Mouse (Mus musculus) stomach, postnatal 0 days (tissue): ENCODE data around the gene Ngp. TPM values are rescaled to one million over a fixed set of nuclear protein-coding genes. Genes with fewer than 3 reads are reported as not detected.

ENCODE experiments used
- ATAC-seq: fragments of 200-750 bp; cut with Nextera tagmentation; 2 replicates; pipeline ENCODE4 v1.8.0; 2017; ENCODE audit not compliant: low FRiP score, low TSS enrichment
- DNase-seq: peaks from one replicate; pipeline ENCODE4 v3.0.0-alpha.2; 2016; ENCODE audit warnings: low spot score
- H3K27ac ChIP-seq: fragments of 300-500 bp; sonication (generic); replicated peaks from 2 replicates; pipeline ENCODE4 v1.5.1; 2014; ENCODE audit warnings: mild to moderate bottlenecking, control low read depth
- H3K27me3 ChIP-seq: fragments of 300-500 bp; sonication (generic); 2 replicates; pipeline ENCODE4 v1.6.1; 2014; ENCODE audit warnings: low read length; ENCODE audit not compliant: control insufficient read depth, insufficient read depth
- H3K36me3 ChIP-seq: fragments of 300-500 bp; sonication (generic); 2 replicates; pipeline ENCODE4 v1.6.1; 2014; ENCODE audit warnings: low read length, mixed read lengths; ENCODE audit not compliant: control insufficient read depth, insufficient read depth
- H3K4me1 ChIP-seq: fragments of 300-500 bp; sonication (generic); replicated peaks from 2 replicates; pipeline ENCODE4 v1.6.1; 2014; ENCODE audit warnings: antibody characterized with exemption; ENCODE audit not compliant: control insufficient read depth, insufficient read depth
- H3K4me2 ChIP-seq: fragments of 300-500 bp; sonication (generic); replicated peaks from 2 replicates; pipeline ENCODE4 v1.6.1; 2014; ENCODE audit warnings: low read depth, mild to moderate bottlenecking, control low read depth, moderate library complexity
- H3K4me3 ChIP-seq: fragments of 300-500 bp; sonication (generic); 2 replicates; pipeline ENCODE4 v1.5.1; 2014; ENCODE audit warnings: low read depth, low read length, control low read depth
- H3K9ac ChIP-seq: fragments of 300-500 bp; sonication (generic); 2 replicates; pipeline ENCODE4 v1.6.1; 2014; ENCODE audit warnings: mild to moderate bottlenecking, low read length, control low read depth, mixed read lengths
- H3K9me3 ChIP-seq: fragments of 300-500 bp; sonication (generic); 2 replicates; pipeline ENCODE4 v1.6.1; 2016; ENCODE audit warnings: low read length; ENCODE audit not compliant: control insufficient read depth
- CTCF ChIP-seq: IDR thresholded peaks from 2 replicates; pipeline ENCODE4 v1.5.1; 2016; ENCODE audit warnings: antibody characterized with exemption, low read depth, mild to moderate bottlenecking, moderate library complexity
- EP300 ChIP-seq: optimal IDR thresholded peaks from 2 replicates; pipeline ENCODE3; 2016; ENCODE audit warnings: antibody characterized with exemption
- WGBS: fragments of 180-500 bp; shearing (Covaris S2); extraction: QIAGEN DNeasy Blood & Tissue Kit; methylation state at CpG from one replicate; pipeline ENCODE4 v1.1.7; 2014; 5-methylcytosine and 5-hydroxymethylcytosine counted together
- polyA plus RNA-seq: library from polyadenylated mRNA; unstranded; fragments of >200 nt; fragmentation: Nextera tagmentation; extraction: Ambion mirVana; gene quantifications from 2 replicates; pipeline ENCODE4 v1.2.1, GENCODE M21; 2015

Ngp gene
- polyA plus RNA-seq, 1 experiment from 2014 or later: 2.5 TPM

- H3K36me3 ChIP-seq: peaks cover 11% of the 10 kb centered on the region; the same call in 1 of the 2 replicates
- no peak overlapping the region for H3K4me3 ChIP-seq
- ATAC-seq (no peak), DNase-seq (no peak)
- H3K27ac ChIP-seq: no peak overlapping the region
- no peak overlapping the region for H3K9ac ChIP-seq
- TF ChIP-seq EP300 (no peak), CTCF (peak; percentile 22; the same call in 1 of the 2 replicates)
- H3K4me2 ChIP-seq: no peak overlapping the region
- no peaks in the 10 kb centered on the region for H3K27me3 ChIP-seq
- no peaks in the 10 kb centered on the region for H3K4me1 ChIP-seq
- H3K9me3 ChIP-seq: no peaks in the 10 kb centered on the region
- 61% methylated on average over 4 of the region's 5 CpGs for WGBS
These were observed 20.5 kb downstream of the Ngp start for GRCm38 (mm10) chr9:110440049-110440448.

DNA sequence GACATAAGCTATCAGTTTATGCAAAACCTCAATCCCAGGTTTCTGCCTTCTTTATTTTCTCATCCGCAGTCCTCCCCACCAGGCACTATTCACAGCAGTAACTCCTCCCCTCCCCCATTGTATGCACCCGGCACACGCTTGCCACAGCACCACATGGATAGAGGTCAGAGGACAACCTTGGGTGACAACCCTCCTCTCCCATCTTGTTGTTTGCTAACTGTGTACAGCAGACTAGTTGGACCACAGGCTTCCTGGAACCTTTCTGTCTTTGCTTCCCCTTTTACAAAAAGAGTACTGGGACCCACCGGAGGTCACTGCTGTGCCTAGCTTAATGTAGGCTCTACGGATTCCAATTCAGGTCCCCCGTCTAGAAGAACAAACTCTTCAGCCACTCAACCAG is 21.0 kb downstream of the Ngp start:
- no peak overlapping the region for H3K4me2 ChIP-seq

GRCm38 (mm10) chr9:110448356-110448755 is 28.8 kb downstream of the Ngp start:
- no peaks in the 10 kb centered on the region for H3K9me3 ChIP-seq
- H3K4me2 ChIP-seq: no peak overlapping the region
- 0 out of 2 replicates have a peak, but pooled peaks cover 2% of the 10 kb centered on the region for H3K36me3 ChIP-seq
- DNase-seq: no peak
- H3K4me3 ChIP-seq: no peak overlapping the region
- WGBS: 83% methylated on average over 15 of the region's 15 CpGs
- no peaks in the 10 kb centered on the region for H3K27me3 ChIP-seq
- no peak overlapping the region for H3K27ac ChIP-seq
- ATAC-seq: no peak
- H3K4me1 ChIP-seq: no peaks in the 10 kb centered on the region
- no peak overlapping the region for H3K9ac ChIP-seq
- TF ChIP-seq EP300 (no peak), CTCF (no peak)

More for the DNA sequence above, 21.0 kb downstream of the Ngp start:
- no peak for DNase-seq
- Histone ChIP-seq H3K9me3 (no peaks in the 10 kb centered on the region), H3K36me3 (peaks cover 7% of the 10 kb centered on the region; the same call in 1 of the 2 replicates), H3K27ac (no peak overlapping the region), H3K27me3 (no peaks in the 10 kb centered on the region), H3K9ac (no peak overlapping the region), H3K4me3 (no peak overlapping the region), H3K4me1 (no peaks in the 10 kb centered on the region)
- 91% methylated on average over 6 of the region's 6 CpGs for WGBS
- no peak for ATAC-seq
- TF ChIP-seq CTCF (no peak), EP300 (no peak)

DNA sequence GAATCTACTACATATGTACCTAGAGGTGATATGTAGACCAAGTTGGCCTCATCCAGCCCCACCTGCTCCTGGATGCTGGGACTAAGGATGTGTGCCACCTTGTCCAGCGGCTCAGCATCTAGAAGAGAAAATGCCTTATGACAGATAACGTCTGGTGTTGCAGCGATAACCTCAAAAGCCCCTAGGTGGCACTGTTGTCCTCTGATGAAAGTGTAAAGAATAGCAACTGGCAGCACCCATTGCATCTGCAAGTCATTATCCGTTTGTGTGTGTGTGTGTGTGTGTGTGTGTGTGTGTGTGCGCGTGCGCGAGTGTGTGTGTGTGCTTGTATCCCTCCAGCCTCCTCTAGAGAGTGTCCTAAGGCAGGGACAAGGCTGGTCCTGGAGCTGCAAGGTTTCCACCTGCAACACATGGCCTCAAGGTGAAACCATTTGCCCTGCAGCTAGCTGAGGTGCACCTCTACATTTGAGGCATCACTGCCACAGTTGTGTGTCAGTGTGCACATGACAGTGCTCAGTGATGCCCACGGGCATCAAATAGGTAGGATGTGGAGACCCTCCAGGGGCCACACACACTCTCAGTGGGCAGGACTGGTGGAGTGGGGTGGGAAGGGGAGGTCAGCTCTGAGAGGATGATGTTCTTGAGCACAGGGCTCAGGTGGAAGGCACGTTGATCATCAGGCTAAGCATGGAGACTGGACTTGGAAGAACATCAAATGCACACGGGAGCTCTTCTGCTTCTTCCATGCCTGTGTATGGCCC is 29.5 kb downstream of the Ngp start:
- Histone ChIP-seq H3K36me3 (0 out of 2 replicates have a peak, but pooled peaks cover 2% of the 10 kb centered on the region), H3K4me1 (no peaks in the 10 kb centered on the region), H3K9me3 (no peaks in the 10 kb centered on the region), H3K27ac (no peak overlapping the region), H3K27me3 (no peaks in the 10 kb centered on the region), H3K4me3 (no peak overlapping the region), H3K9ac (no peak overlapping the region), H3K4me2 (no peak overlapping the region)
- ATAC-seq (peak; percentile 91), DNase-seq (peak; percentile 84)
- TF ChIP-seq EP300: no peak
- peak; percentile 93 for TF ChIP-seq CTCF
- WGBS: 23% methylated on average over 11 of the region's 11 CpGs

DNA sequence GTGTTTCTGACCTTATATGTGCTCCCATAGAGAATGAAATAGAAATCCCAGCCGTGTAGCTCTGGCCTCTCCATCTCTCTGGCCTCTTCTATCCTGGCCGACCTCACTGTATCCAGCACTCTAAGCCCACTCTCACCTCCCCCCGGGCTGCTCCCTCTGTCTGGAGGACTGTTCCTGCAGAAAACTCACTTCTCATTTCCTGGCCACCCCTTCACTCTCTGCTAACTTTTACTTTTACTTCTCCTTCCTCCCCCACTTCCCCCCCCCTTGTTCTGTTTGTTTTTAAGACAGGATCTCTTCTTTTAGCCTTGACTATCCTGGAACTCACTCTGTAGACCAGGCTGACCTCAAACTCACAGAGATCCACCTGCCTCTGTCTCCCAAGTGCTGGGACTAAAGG is 33.0 kb downstream of the Ngp start:
- Histone ChIP-seq H3K4me2 (no peak overlapping the region), H3K9me3 (no peaks in the 10 kb centered on the region), H3K4me1 (no peaks in the 10 kb centered on the region), H3K27me3 (no peaks in the 10 kb centered on the region), H3K9ac (no peak overlapping the region), H3K27ac (no peak overlapping the region), H3K4me3 (no peak overlapping the region), H3K36me3 (0 out of 2 replicates have a peak, but pooled peaks cover 2% of the 10 kb centered on the region)
- no peak for ATAC-seq
- WGBS: 76% methylated on average over 3 of the region's 3 CpGs
- DNase-seq: no peak
- TF ChIP-seq EP300 (no peak), CTCF (no peak)

GRCm38 (mm10) chr9:110457926-110458325 is 38.4 kb downstream of the Ngp start:
- WGBS: 79% methylated on average over 3 of the region's 3 CpGs
- H3K27ac ChIP-seq: no peak overlapping the region
- no peak overlapping the region for H3K4me3 ChIP-seq
- no peaks in the 10 kb centered on the region for H3K27me3 ChIP-seq
- H3K9ac ChIP-seq: no peak overlapping the region
- no peaks in the 10 kb centered on the region for H3K4me1 ChIP-seq
- H3K36me3 ChIP-seq: no peaks in the 10 kb centered on the region
- H3K4me2 ChIP-seq: no peak overlapping the region
- TF ChIP-seq EP300: no peak
- ATAC-seq: no peak
- no peaks in the 10 kb centered on the region for H3K9me3 ChIP-seq
- DNase-seq: no peak
